Mouse (Mus musculus) heart, adult 2 months (tissue): ENCODE results near the gene Pias1. TPM values are rescaled to one million over a fixed set of nuclear protein-coding genes. Genes with fewer than 3 reads are reported as not detected.
A peak's percentile ranks its signal among the peaks of the same experiment; 100 is the strongest.

ENCODE experiments used
- DNase-seq, 2 experiments: peaks; one replicate each; pipeline ENCODE4 v3.0.0; 2021
- H3K27ac ChIP-seq: fragments of 200-600 bp; 2 replicates; pipeline ENCODE4 v1.8.1; 2022
- H3K27me3 ChIP-seq: fragments of 200-500 bp; 2 replicates; pipeline ENCODE4 v1.6.1; 2012; ENCODE audit warnings: mild to moderate bottlenecking, low read length, inconsistent platforms, mixed read lengths; ENCODE audit not compliant: control insufficient read depth, insufficient read depth
- H3K36me3 ChIP-seq: fragments of 200-500 bp; 2 replicates; pipeline ENCODE4 v1.6.1; 2012; ENCODE audit warnings: low read length, inconsistent platforms; ENCODE audit not compliant: control insufficient read depth, insufficient read depth
- H3K4me1 ChIP-seq: fragments of 200-500 bp; 2 replicates; pipeline ENCODE4 v1.6.1; 2011; ENCODE audit warnings: low read length; ENCODE audit not compliant: control insufficient read depth, insufficient read depth
- H3K4me3 ChIP-seq: fragments of 200-600 bp; 2 replicates; pipeline ENCODE4 v1.8.1; 2022
- H3K79me2 ChIP-seq: fragments of 200-500 bp; replicated peaks from 2 replicates; pipeline ENCODE4 v1.6.1; 2012; ENCODE audit warnings: mild to moderate bottlenecking, inconsistent platforms, low read length, moderate library complexity, mixed read lengths; ENCODE audit not compliant: control insufficient read depth, insufficient read depth
- H3K9ac ChIP-seq: fragments of 200-500 bp; 2 replicates; pipeline ENCODE4 v1.6.1; 2012; ENCODE audit warnings: low read depth, mild to moderate bottlenecking, control low read depth, inconsistent platforms, low read length, mixed read lengths
- CTCF ChIP-seq: fragments of 200-600 bp; IDR thresholded peaks from 2 replicates; pipeline ENCODE4 v1.8.1; 2022; ENCODE audit warnings: antibody characterized with exemption, mild to moderate bottlenecking, moderate library complexity
- EP300 ChIP-seq: fragments of 200-500 bp; IDR thresholded peaks from 2 replicates; pipeline ENCODE4 v1.6.1; 2011; ENCODE audit warnings: low read depth, low read length, control low read depth; ENCODE audit not compliant: insufficient read depth
- POLR2A ChIP-seq: fragments of 200-500 bp; IDR thresholded peaks from 2 replicates; pipeline ENCODE4 v1.6.1; 2011; ENCODE audit warnings: mild to moderate bottlenecking, low read depth, low read length, control low read depth; ENCODE audit not compliant: insufficient read depth
- WGBS: fragments of 180-500 bp; shearing (Covaris S2); methylation state at CpG from one replicate; pipeline ENCODE4 v1.1.7; 2018; 5-methylcytosine and 5-hydroxymethylcytosine counted together
- intact Hi-C: fragments of 180-260 bp; cut with DNase I; formaldehyde crosslinking; loops from one replicate; pipeline ENCODE4 v1.15.1; 2025
- polyA plus RNA-seq: library from polyadenylated mRNA; depleted of rRNA; stranded (reverse); fragments of >200 nt; gene quantifications from 2 replicates; pipeline ENCODE4 v1.2.3, GENCODE M21; 2012
- total RNA-seq, 2 experiments: library from RNA; stranded (reverse); gene quantifications; 2 replicates each; pipeline ENCODE4 v1.2.3; 2021

Gene Pias1
- total and polyA plus RNA-seq, 3 experiments, result 18.0 to 26.1 (median 24.2) TPM

DNA sequence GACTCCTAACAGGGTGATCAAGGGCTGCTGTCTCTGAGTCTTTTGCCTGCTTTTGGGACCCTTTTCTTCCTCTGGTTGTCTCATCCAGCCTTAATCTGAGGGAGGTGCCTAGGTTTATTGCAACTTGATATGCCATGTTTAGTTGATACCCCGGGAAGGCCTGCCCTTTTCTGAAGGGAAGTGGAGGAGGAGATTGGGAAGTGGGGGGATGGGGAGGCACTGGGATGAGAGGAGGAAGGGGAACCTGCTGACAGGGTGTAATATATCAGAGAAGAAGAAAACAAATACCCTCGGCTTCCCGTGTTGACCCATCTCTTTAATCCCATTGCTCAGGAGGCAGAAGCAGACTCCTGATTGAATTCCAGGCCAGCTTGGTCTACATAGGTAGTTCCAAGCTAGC is 10.8 kb upstream of the Pias1 start:
- Histone ChIP-seq H3K27ac (no peak overlapping the region), H3K9ac (no peak overlapping the region), H3K27me3 (no peaks in the 10 kb centered on the region), H3K79me2 (no peaks in the 10 kb centered on the region), H3K36me3 (no peaks in the 10 kb centered on the region), H3K4me3 (no peak overlapping the region), H3K4me1 (no peaks in the 10 kb centered on the region)
- TF ChIP-seq CTCF (no peak), EP300 (no peak), POLR2A (no peak)
- 32% methylated on average over 3 of the region's 3 CpGs for whole genome bisulfite sequencing
- DNase-seq, result peak in 1 of 2 experiments; percentile 43
- intact Hi-C loops, result no loop called here

- intact Hi-C loops, result no loop called here
- no peaks in the 10 kb centered on the region for H3K79me2 ChIP-seq
- no peak for DNase-seq
- H3K27me3 ChIP-seq, result no peaks in the 10 kb centered on the region
- H3K9ac ChIP-seq, result no peak overlapping the region
- 88% methylated on average over 3 of the region's 3 CpGs for WGBS
- no peaks in the 10 kb centered on the region for H3K36me3 ChIP-seq
- no peak overlapping the region for H3K27ac ChIP-seq
- TF ChIP-seq EP300 (no peak), POLR2A (no peak), CTCF (no peak)
- H3K4me3 ChIP-seq, result no peak overlapping the region
- no peaks in the 10 kb centered on the region for H3K4me1 ChIP-seq
Measured at GRCm38 (mm10) chr9:62997626-62998025, 9.9 kb upstream of the Pias1 start.

DNA sequence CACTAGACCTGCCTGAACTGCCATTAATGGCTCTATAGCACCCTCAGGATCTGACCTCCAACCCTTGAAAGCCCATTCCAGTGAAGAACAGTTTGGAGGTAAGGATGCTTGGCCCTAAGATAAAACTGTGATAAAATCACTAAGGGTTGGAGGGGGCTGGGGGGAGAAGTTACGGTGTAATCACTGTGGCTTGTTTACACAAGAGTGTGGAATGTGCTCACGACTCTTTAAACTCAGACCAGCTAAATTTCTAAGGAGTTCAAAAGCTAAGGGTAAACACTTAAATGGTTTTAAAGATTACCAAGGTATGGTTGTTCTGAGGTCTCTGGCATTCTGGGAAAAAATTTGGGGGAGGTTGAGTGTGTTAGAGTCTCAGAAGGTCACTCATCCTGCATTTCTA is 7.5 kb upstream of the Pias1 start:
- 42% methylated on average over 2 of the region's 2 CpGs for WGBS
- intact Hi-C loops, result no loop called here

GRCm38 (mm10) chr9:62990134-62990533 is 2.4 kb upstream of the Pias1 start:
- H3K4me3 ChIP-seq, result no peak overlapping the region
- 97% methylated on average over 3 of the region's 3 CpGs for WGBS
- H3K36me3 ChIP-seq, result no peaks in the 10 kb centered on the region
- no peak overlapping the region for H3K9ac ChIP-seq
- DNase-seq, result no peak
- H3K27ac ChIP-seq, result no peak overlapping the region
- H3K27me3 ChIP-seq, result no peaks in the 10 kb centered on the region
- H3K4me1 ChIP-seq, result no peaks in the 10 kb centered on the region
- intact Hi-C loops, result no loop called here
- H3K79me2 ChIP-seq, result no peaks in the 10 kb centered on the region
- TF ChIP-seq POLR2A (no peak), EP300 (no peak)

More for the DNA sequence above, 7.5 kb upstream of the Pias1 start:
- DNase-seq, result no peak
- no peak for TF ChIP-seq POLR2A
- no peak for TF ChIP-seq CTCF
- TF ChIP-seq EP300, result no peak
- H3K9ac ChIP-seq, result no peak overlapping the region
- H3K4me1 ChIP-seq, result no peaks in the 10 kb centered on the region
- H3K79me2 ChIP-seq, result no peaks in the 10 kb centered on the region
- H3K4me3 ChIP-seq, result no peak overlapping the region
- H3K27me3 ChIP-seq, result no peaks in the 10 kb centered on the region
- no peak overlapping the region for H3K27ac ChIP-seq
- H3K36me3 ChIP-seq, result no peaks in the 10 kb centered on the region

DNA sequence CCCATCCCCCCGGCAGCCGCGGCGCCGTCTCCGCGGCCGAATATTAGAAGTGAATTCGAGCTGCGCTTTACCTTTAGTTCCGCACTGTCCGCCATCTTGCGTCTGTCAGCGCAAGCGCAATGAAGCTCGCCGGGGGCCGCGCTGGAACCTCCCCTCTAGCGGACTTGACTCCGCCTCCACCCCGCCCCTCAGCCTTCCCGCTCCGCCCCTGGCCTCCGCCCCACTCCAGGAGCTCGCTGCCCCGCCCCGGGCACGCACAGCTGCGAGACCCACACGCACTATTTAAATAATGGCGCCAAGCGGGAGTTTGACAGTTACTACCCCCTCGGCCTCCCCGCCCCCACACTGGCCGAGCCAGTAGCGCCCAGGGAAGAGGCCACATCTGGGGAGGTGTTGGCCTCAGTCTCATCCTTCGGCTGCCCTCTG is 6.9 kb downstream of the Pias1 start:
- Histone ChIP-seq H3K79me2 (peaks cover 9% of the 10 kb centered on the region), H3K4me1 (peaks cover 5% of the 10 kb centered on the region), H3K4me3 (peak overlapping the region; percentile 81), H3K27me3 (no peaks in the 10 kb centered on the region), H3K36me3 (peaks cover 8% of the 10 kb centered on the region), H3K9ac (peak overlapping the region; percentile 95), H3K27ac (peak overlapping the region; percentile 96)
- peak; percentile 97 to 98 for DNase-seq
- intact Hi-C loops, result loop anchor here (1.0 to 5.0 kb wide), 2 partner anchors 92 to 144 kb away; no protein-coding TSS in a partner anchor
- WGBS, result under 1% methylated on average over 35 of the region's 38 CpGs
- peak; percentile 21; the same call in 1 of the 2 replicates for TF ChIP-seq CTCF
- TF ChIP-seq POLR2A, result peak; percentile 90
- TF ChIP-seq EP300, result no peak

DNA sequence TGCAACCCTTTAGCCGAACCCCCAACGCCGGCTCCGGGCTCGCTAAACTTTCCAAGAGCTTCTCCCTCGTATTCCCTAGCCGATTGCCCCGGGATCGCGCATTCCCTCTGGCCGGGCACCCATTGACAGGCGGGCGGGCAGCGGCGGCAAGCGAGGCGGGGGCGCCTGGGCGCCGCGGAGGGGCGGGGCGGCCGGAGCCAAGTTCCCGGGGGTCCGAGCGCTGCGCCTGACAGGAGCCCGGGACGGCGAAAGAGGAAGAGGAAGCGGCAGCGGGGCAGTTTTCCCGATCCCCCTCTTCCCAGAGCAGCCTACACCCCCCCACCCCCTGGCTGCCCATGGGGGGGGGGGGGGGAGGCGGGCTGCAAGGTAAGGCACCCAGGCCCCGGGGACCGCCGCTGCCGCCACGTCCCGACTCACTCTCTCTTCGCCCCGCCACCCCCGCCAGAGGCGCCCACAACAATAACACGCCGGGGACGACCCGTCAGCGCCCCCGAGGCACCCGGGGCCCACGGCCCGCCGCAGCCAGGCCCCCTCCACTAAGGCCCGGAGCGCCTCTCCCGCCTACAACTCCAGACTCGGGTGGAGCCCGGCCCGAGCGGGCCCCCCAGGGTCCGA is 7.5 kb downstream of the Pias1 start:
- H3K27ac ChIP-seq, result peak overlapping the region; percentile 96
- H3K9ac ChIP-seq, result peak overlapping the region; percentile 95
- no peaks in the 10 kb centered on the region for H3K27me3 ChIP-seq
- H3K36me3 ChIP-seq, result peaks cover 9% of the 10 kb centered on the region
- H3K4me3 ChIP-seq, result peak overlapping the region; percentile 81
- H3K4me1 ChIP-seq, result peaks cover 5% of the 10 kb centered on the region
- under 1% methylated on average over 50 of the region's 63 CpGs for WGBS
- peaks cover 9% of the 10 kb centered on the region for H3K79me2 ChIP-seq
- DNase-seq, result peak in 1 of 2 experiments; percentile 66
- TF ChIP-seq CTCF (no peak), EP300 (no peak), POLR2A (no peak)
- intact Hi-C loops, result loop anchor here (5.0 kb wide), 1 partner anchor 92 kb away; no protein-coding TSS in a partner anchor
